Mouse (Mus musculus) midbrain, embryonic 11.5 days (tissue): ENCODE results near the gene Cyp11a1. TPM values are rescaled to one million over a fixed set of nuclear protein-coding genes. Genes with fewer than 3 reads are reported as not detected.

Source experiments
- ATAC-seq: fragments of 200-750 bp; cut with Nextera tagmentation; 2 replicates; pipeline ENCODE4 v1.8.0; 2017; ENCODE audit warnings: moderate TSS enrichment, moderate library complexity; ENCODE audit not compliant: low FRiP score
- DNase-seq: peaks from one replicate; pipeline ENCODE4 v3.0.0; 2015; ENCODE audit warnings: low spot score; ENCODE audit errors: missing footprints
- H3K27ac ChIP-seq: fragments of 300-500 bp; sonication (generic); 2 replicates; pipeline ENCODE4 v1.5.1; 2014; ENCODE audit warnings: low read depth, low read length
- H3K27me3 ChIP-seq: fragments of 300-500 bp; sonication (generic); 2 replicates; pipeline ENCODE4 v1.6.1; 2014; ENCODE audit warnings: mild to moderate bottlenecking, low read length, moderate library complexity, mixed read lengths; ENCODE audit not compliant: control insufficient read depth, insufficient read depth
- H3K36me3 ChIP-seq: fragments of 300-500 bp; sonication (generic); 2 replicates; pipeline ENCODE4 v1.6.1; 2014; ENCODE audit warnings: mild to moderate bottlenecking, low read length, moderate library complexity, mixed read lengths; ENCODE audit not compliant: control insufficient read depth, insufficient read depth
- H3K4me1 ChIP-seq: fragments of 300-500 bp; sonication (generic); 2 replicates; pipeline ENCODE4 v1.6.1; 2014; ENCODE audit warnings: low read length; ENCODE audit not compliant: control insufficient read depth, insufficient read depth
- H3K4me2 ChIP-seq: fragments of 300-500 bp; sonication (generic); 2 replicates; pipeline ENCODE4 v1.6.1; 2014; ENCODE audit warnings: mild to moderate bottlenecking, moderate library complexity
- H3K4me3 ChIP-seq: fragments of 300-500 bp; sonication (generic); 2 replicates; pipeline ENCODE4 v1.5.1; 2014; ENCODE audit warnings: low read depth, low read length
- H3K9ac ChIP-seq: fragments of 300-500 bp; sonication (generic); 2 replicates; pipeline ENCODE4 v1.6.1; 2014; ENCODE audit warnings: low read length
- H3K9me3 ChIP-seq: fragments of 300-500 bp; sonication (generic); 2 replicates; pipeline ENCODE4 v1.6.1; 2016; ENCODE audit warnings: low read length; ENCODE audit not compliant: control insufficient read depth
- WGBS: fragments of 180-500 bp; shearing (Covaris S2); extraction: QIAGEN DNeasy Blood & Tissue Kit; methylation state at CpG from one replicate; pipeline ENCODE4 v1.1.7; 2014; 5-methylcytosine and 5-hydroxymethylcytosine counted together
- polyA plus RNA-seq: library from polyadenylated mRNA; unstranded; fragments of >200 nt; fragmentation: Nextera tagmentation; extraction: Ambion mirVana; gene quantifications from 2 replicates; pipeline ENCODE4 v1.2.1, GENCODE M21; 2014

The Cyp11a1 gene
- polyA plus RNA-seq, 1 experiment from 2014 or later = not detected

- Histone ChIP-seq H3K4me3 (peak overlapping the region; percentile 21; the same call in 1 of the 2 replicates), H3K27ac (no peak overlapping the region), H3K4me1 (peaks cover 3% of the 10 kb centered on the region; the same call in 1 of the 2 replicates), H3K4me2 (peak overlapping the region; percentile 50), H3K27me3 (peaks cover 3% of the 10 kb centered on the region), H3K9ac (0 out of 2 replicates have a peak overlapping the region, but pooled peaks have one; percentile 28), H3K9me3 (no peaks in the 10 kb centered on the region), H3K36me3 (no peaks in the 10 kb centered on the region)
- peak; percentile 96 for DNase-seq
- under 1% methylated on average over 20 of the region's 20 CpGs for WGBS
- peak; percentile 77 for ATAC-seq
Measured at GRCm38 (mm10) chr9:57998032-57998659, 8.1 kb upstream of the Cyp11a1 start.

DNA sequence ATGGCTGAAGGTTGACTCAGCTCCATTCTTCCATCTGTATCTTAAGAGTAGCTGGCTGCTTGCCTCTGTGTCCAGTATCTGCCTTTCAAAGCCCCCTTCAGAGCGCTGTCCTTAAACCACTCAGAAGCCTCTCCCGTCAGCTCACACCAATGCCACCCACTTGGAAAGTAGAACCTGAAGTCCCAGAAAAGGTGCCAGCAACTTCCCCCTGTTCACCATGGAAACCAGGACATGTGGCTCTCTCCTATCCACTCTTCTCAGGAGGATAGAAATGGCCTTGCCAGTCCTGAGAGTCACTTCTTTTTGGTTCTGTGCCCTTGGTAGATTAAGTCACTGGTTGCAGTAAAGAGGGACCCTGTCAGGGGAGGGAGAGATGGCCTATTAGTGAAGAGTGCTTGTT lies 7.5 kb upstream of the Cyp11a1 start:
- H3K36me3 ChIP-seq = no peaks in the 10 kb centered on the region
- no peak overlapping the region for H3K4me2 ChIP-seq
- no peak overlapping the region for H3K27ac ChIP-seq
- H3K9me3 ChIP-seq = no peaks in the 10 kb centered on the region
- 41% methylated on average over 2 of the region's 2 CpGs for WGBS
- DNase-seq = no peak
- no peak overlapping the region for H3K4me3 ChIP-seq
- ATAC-seq = no peak
- peaks cover 3% of the 10 kb centered on the region for H3K27me3 ChIP-seq
- no peak overlapping the region for H3K9ac ChIP-seq
- H3K4me1 ChIP-seq = peaks cover 3% of the 10 kb centered on the region; the same call in 1 of the 2 replicates

DNA sequence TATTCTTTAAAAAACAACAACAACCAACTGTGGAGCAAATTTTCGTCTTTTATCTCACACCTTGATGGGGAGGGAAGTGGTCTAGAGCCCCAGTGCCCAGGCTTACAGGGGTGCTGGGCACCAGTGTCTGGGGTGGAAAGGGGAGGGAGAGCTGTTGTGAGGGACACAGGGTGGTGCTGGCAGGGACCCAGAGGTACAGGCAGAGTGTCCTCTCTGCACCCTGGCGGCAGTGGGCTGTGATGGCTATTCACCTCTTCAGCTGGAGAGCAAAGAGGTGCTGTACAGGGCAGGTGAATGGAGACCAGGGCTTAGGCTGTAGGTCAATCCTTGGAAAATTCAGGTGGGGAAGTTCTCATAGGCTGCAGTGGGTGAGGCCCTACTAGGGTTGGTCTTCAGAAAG lies 6.5 kb upstream of the Cyp11a1 start:
- H3K9ac ChIP-seq = no peak overlapping the region
- no peak overlapping the region for H3K4me3 ChIP-seq
- ATAC-seq (no peak), DNase-seq (no peak)
- H3K27ac ChIP-seq = no peak overlapping the region
- H3K9me3 ChIP-seq = no peaks in the 10 kb centered on the region
- H3K4me1 ChIP-seq = peaks cover 3% of the 10 kb centered on the region; the same call in 1 of the 2 replicates
- H3K36me3 ChIP-seq = no peaks in the 10 kb centered on the region
- peaks cover 3% of the 10 kb centered on the region for H3K27me3 ChIP-seq
- 50% methylated on average over 2 of the region's 2 CpGs for WGBS
- no peak overlapping the region for H3K4me2 ChIP-seq

- DNase-seq (no peak), ATAC-seq (no peak)
Measured at GRCm38 (mm10) chr9:58003272-58003671, 2.9 kb upstream of the Cyp11a1 start.

DNA sequence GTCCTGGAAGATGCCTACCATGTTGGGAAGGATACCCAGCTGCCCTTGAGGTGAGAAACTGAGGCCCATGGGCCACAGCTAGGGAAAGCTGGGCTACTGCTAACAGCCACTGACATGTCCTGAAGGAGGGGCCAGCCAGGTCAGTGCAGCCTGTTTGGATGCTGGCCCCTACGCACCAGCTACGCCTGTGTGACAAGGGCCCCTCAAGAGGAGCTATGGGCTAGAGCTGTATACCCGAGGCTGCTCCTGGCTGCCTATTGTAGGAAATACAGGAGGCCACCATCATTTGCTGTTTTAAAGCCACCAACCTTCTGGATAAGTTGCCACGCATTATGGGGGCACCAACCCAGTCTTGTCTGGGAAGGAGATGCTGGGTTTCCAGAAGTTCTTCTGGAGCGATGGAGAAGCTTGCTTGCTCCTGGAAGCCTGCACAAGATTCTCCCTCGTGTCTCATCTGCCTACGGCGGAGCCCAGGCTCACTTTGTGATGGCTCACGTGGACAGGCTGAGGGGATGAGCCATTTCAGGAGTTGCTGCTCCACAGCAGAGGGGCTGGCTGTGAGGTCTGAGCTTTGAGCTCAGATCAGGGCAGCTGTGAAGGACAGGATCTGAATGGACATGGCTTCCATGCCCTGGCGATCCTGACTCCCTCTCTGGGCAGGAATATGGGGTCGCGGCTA lies 2.3 kb downstream of the Cyp11a1 start:
- Histone ChIP-seq H3K4me1 (peaks cover 12% of the 10 kb centered on the region), H3K9ac (peak overlapping the region; percentile 70), H3K36me3 (no peaks in the 10 kb centered on the region), H3K4me3 (peak overlapping the region; percentile 10; the same call in 1 of the 2 replicates), H3K27ac (peak overlapping the region; percentile 91), H3K9me3 (no peaks in the 10 kb centered on the region), H3K27me3 (no peaks in the 10 kb centered on the region), H3K4me2 (peak overlapping the region; percentile 43)
- no peak for DNase-seq
- 56% methylated on average over 12 of the region's 12 CpGs for WGBS
- ATAC-seq = peak; percentile 79

More at GRCm38 (mm10) chr9:58003272-58003671, 2.9 kb upstream of the Cyp11a1 start:
- Histone ChIP-seq H3K4me2 (no peak overlapping the region), H3K27ac (no peak overlapping the region), H3K9ac (no peak overlapping the region), H3K36me3 (no peaks in the 10 kb centered on the region), H3K27me3 (no peaks in the 10 kb centered on the region; the same call in 1 of the 2 replicates), H3K4me1 (peaks cover 3% of the 10 kb centered on the region), H3K4me3 (no peak overlapping the region), H3K9me3 (no peaks in the 10 kb centered on the region)
- WGBS = 27% methylated on average over 2 of the region's 2 CpGs

GRCm38 (mm10) chr9:58009015-58009362 lies 2.8 kb downstream of the Cyp11a1 start:
- Histone ChIP-seq H3K36me3 (no peaks in the 10 kb centered on the region), H3K4me2 (peak overlapping the region; percentile 43), H3K4me3 (peak overlapping the region; percentile 10; the same call in 1 of the 2 replicates), H3K27ac (peak overlapping the region; percentile 91), H3K9me3 (no peaks in the 10 kb centered on the region), H3K27me3 (no peaks in the 10 kb centered on the region), H3K9ac (peak overlapping the region; percentile 70), H3K4me1 (peaks cover 12% of the 10 kb centered on the region)
- DNase-seq (peak; percentile 97), ATAC-seq (peak; percentile 96)
- WGBS = 4% methylated on average over 6 of the region's 6 CpGs

GRCm38 (mm10) chr9:58009588-58009987 lies 3.4 kb downstream of the Cyp11a1 start:
- 57% methylated on average over 3 of the region's 3 CpGs for WGBS
- Histone ChIP-seq H3K27ac (peak overlapping the region; percentile 83), H3K4me1 (peaks cover 12% of the 10 kb centered on the region), H3K4me2 (peak overlapping the region; percentile 43; the same call in 1 of the 2 replicates), H3K36me3 (no peaks in the 10 kb centered on the region), H3K4me3 (no peak overlapping the region), H3K27me3 (no peaks in the 10 kb centered on the region), H3K9ac (no peak overlapping the region), H3K9me3 (no peaks in the 10 kb centered on the region)
- no peak for DNase-seq
- ATAC-seq = peak; percentile 34; the same call in 1 of the 2 replicates

GRCm38 (mm10) chr9:58011027-58011426 lies 4.8 kb downstream of the Cyp11a1 start:
- H3K9ac ChIP-seq = no peak overlapping the region
- H3K27ac ChIP-seq = no peak overlapping the region
- H3K4me2 ChIP-seq = no peak overlapping the region
- no peaks in the 10 kb centered on the region for H3K36me3 ChIP-seq
- H3K4me3 ChIP-seq = no peak overlapping the region
- no peaks in the 10 kb centered on the region for H3K9me3 ChIP-seq
- peaks cover 12% of the 10 kb centered on the region for H3K4me1 ChIP-seq
- no peaks in the 10 kb centered on the region for H3K27me3 ChIP-seq
- ATAC-seq (no peak), DNase-seq (no peak)
- 44% methylated on average over 7 of the region's 7 CpGs for WGBS

GRCm38 (mm10) chr9:58011552-58011951 lies 5.3 kb downstream of the Cyp11a1 start:
- Histone ChIP-seq H3K9me3 (no peaks in the 10 kb centered on the region), H3K9ac (no peak overlapping the region), H3K4me3 (no peak overlapping the region), H3K27me3 (no peaks in the 10 kb centered on the region), H3K36me3 (no peaks in the 10 kb centered on the region), H3K27ac (no peak overlapping the region), H3K4me1 (peaks cover 12% of the 10 kb centered on the region), H3K4me2 (no peak overlapping the region)
- no peak for ATAC-seq
- 84% methylated on average over 8 of the region's 8 CpGs for WGBS
- no peak for DNase-seq
